Mouse (Mus musculus) heart, embryonic 11.5 days (tissue): ENCODE data around the gene Ttc12. TPM values are rescaled to one million over a fixed set of nuclear protein-coding genes. Genes with fewer than 3 reads are reported as not detected.

Experiments
- ATAC-seq: fragments of 200-750 bp; cut with Nextera tagmentation; replicated peaks from 2 replicates; pipeline ENCODE4 v1.8.0; 2017; ENCODE audit warnings: moderate library complexity; ENCODE audit not compliant: insufficient number of reproducible peaks, low FRiP score, low TSS enrichment
- H3K27ac ChIP-seq: fragments of 300-500 bp; sonication (generic); 2 replicates; pipeline ENCODE4 v1.5.1; 2014; ENCODE audit warnings: mild to moderate bottlenecking, low read depth, low read length
- H3K27me3 ChIP-seq: fragments of 300-500 bp; sonication (generic); 2 replicates; pipeline ENCODE4 v1.6.1; 2014; ENCODE audit warnings: mild to moderate bottlenecking, low read length, mixed read lengths; ENCODE audit not compliant: control insufficient read depth, insufficient read depth
- H3K36me3 ChIP-seq: fragments of 300-500 bp; sonication (generic); 2 replicates; pipeline ENCODE4 v1.6.1; 2014; ENCODE audit warnings: mild to moderate bottlenecking, low read length, moderate library complexity, mixed read lengths; ENCODE audit not compliant: control insufficient read depth, insufficient read depth
- H3K4me1 ChIP-seq: fragments of 300-500 bp; sonication (generic); 2 replicates; pipeline ENCODE4 v1.6.1; 2014; ENCODE audit warnings: low read length; ENCODE audit not compliant: control insufficient read depth, insufficient read depth
- H3K4me2 ChIP-seq: fragments of 300-500 bp; sonication (generic); 2 replicates; pipeline ENCODE4 v1.6.1; 2014; ENCODE audit warnings: mild to moderate bottlenecking, moderate library complexity
- H3K4me3 ChIP-seq: fragments of 300-500 bp; sonication (generic); 2 replicates; pipeline ENCODE4 v1.5.1; 2014; ENCODE audit warnings: low read depth, low read length
- H3K9ac ChIP-seq: fragments of 300-500 bp; sonication (generic); 2 replicates; pipeline ENCODE4 v1.6.1; 2014; ENCODE audit warnings: mild to moderate bottlenecking, low read depth, low read length, moderate library complexity
- H3K9me3 ChIP-seq: fragments of 300-500 bp; sonication (generic); replicated peaks from 2 replicates; pipeline ENCODE4 v1.6.1; 2016; ENCODE audit warnings: low read length; ENCODE audit not compliant: control insufficient read depth
- WGBS: fragments of 180-500 bp; shearing (Covaris S2); extraction: QIAGEN DNeasy Blood & Tissue Kit; methylation state at CpG from one replicate; pipeline ENCODE4 v1.1.7; 2014; ENCODE audit not compliant: insufficient replicate concordance; 5-methylcytosine and 5-hydroxymethylcytosine counted together
- polyA plus RNA-seq: library from polyadenylated mRNA; unstranded; fragments of >200 nt; fragmentation: Nextera tagmentation; extraction: Ambion mirVana; gene quantifications from 2 replicates; pipeline ENCODE4 v1.2.1, GENCODE M21; 2014

Ttc12 gene
- polyA plus RNA-seq = 1.5 and 1.9 TPM in 2 replicates

GRCm38 (mm10) chr9:49485892-49486311 lies at the start of gene Ttc12:
Gene Ttc12 (minus strand): TSS chr9:49486225.
- Histone ChIP-seq H3K9ac (peak within 1 kb of the TSS; percentile 25), H3K4me3 (peak within 1 kb of the TSS; percentile 67), H3K9me3 (no peaks in the 10 kb centered on the region), H3K27me3 (peaks cover 5% of the 10 kb centered on the region; the same call in 1 of the 2 replicates), H3K4me1 (no peaks in the 10 kb centered on the region), H3K36me3 (no peaks in the 10 kb centered on the region), H3K27ac (no peak within 1 kb of the TSS), H3K4me2 (peak within 1 kb of the TSS; percentile 85)
- under 1% methylated on average over 18 of the region's 18 CpGs for WGBS
- ATAC-seq = peak; percentile 87

- ATAC-seq = no peak
- peaks cover 7% of the 10 kb centered on the region for H3K4me1 ChIP-seq
- H3K4me3 ChIP-seq = no peak overlapping the region
- H3K36me3 ChIP-seq = no peaks in the 10 kb centered on the region
- no peaks in the 10 kb centered on the region for H3K9me3 ChIP-seq
- H3K4me2 ChIP-seq = no peak overlapping the region
- H3K27ac ChIP-seq = no peak overlapping the region
- no peak overlapping the region for H3K9ac ChIP-seq
- no peaks in the 10 kb centered on the region for H3K27me3 ChIP-seq
- 53% methylated on average over 4 of the region's 4 CpGs for WGBS
These were observed 48.9 kb upstream of the Ttc12 start for GRCm38 (mm10) chr9:49534958-49535357.

GRCm38 (mm10) chr9:49533912-49534491 lies 48.0 kb upstream of the Ttc12 start:
- H3K27me3 ChIP-seq = no peaks in the 10 kb centered on the region
- ATAC-seq = no peak
- H3K9me3 ChIP-seq = no peaks in the 10 kb centered on the region
- no peaks in the 10 kb centered on the region for H3K36me3 ChIP-seq
- 43% methylated on average over 8 of the region's 8 CpGs for WGBS
- H3K4me1 ChIP-seq = peaks cover 7% of the 10 kb centered on the region
- no peak overlapping the region for H3K4me3 ChIP-seq
- no peak overlapping the region for H3K4me2 ChIP-seq
- H3K27ac ChIP-seq = no peak overlapping the region
- H3K9ac ChIP-seq = no peak overlapping the region

- H3K4me3 ChIP-seq = no peak overlapping the region
- peaks cover 7% of the 10 kb centered on the region for H3K4me1 ChIP-seq
- no peak overlapping the region for H3K4me2 ChIP-seq
- no peak for ATAC-seq
- WGBS = 48% methylated on average over 7 of the region's 7 CpGs
- no peaks in the 10 kb centered on the region for H3K9me3 ChIP-seq
- no peak overlapping the region for H3K9ac ChIP-seq
- H3K27ac ChIP-seq = no peak overlapping the region
- no peaks in the 10 kb centered on the region for H3K36me3 ChIP-seq
- no peaks in the 10 kb centered on the region for H3K27me3 ChIP-seq
These were observed 47.4 kb upstream of the Ttc12 start for GRCm38 (mm10) chr9:49533455-49533854.

- WGBS = 83% methylated on average over 6 of the region's 6 CpGs
- Histone ChIP-seq H3K27me3 (no peaks in the 10 kb centered on the region), H3K9ac (no peak overlapping the region), H3K4me2 (no peak overlapping the region), H3K4me1 (peaks cover 7% of the 10 kb centered on the region), H3K9me3 (no peaks in the 10 kb centered on the region), H3K4me3 (no peak overlapping the region), H3K36me3 (no peaks in the 10 kb centered on the region), H3K27ac (no peak overlapping the region)
- no peak for ATAC-seq
These were observed 45.8 kb upstream of the Ttc12 start for GRCm38 (mm10) chr9:49531833-49532232.

GRCm38 (mm10) chr9:49531257-49531656 lies 45.2 kb upstream of the Ttc12 start:
- Histone ChIP-seq H3K4me3 (no peak overlapping the region), H3K36me3 (no peaks in the 10 kb centered on the region), H3K27ac (no peak overlapping the region), H3K4me2 (no peak overlapping the region), H3K27me3 (no peaks in the 10 kb centered on the region), H3K9ac (no peak overlapping the region), H3K9me3 (no peaks in the 10 kb centered on the region), H3K4me1 (peaks cover 7% of the 10 kb centered on the region)
- no peak for ATAC-seq
- WGBS = 50% methylated on average over 7 of the region's 7 CpGs

GRCm38 (mm10) chr9:49530739-49531138 lies 44.7 kb upstream of the Ttc12 start:
- H3K9me3 ChIP-seq = no peaks in the 10 kb centered on the region
- no peak overlapping the region for H3K4me2 ChIP-seq
- no peak for ATAC-seq
- no peak overlapping the region for H3K9ac ChIP-seq
- WGBS = 56% methylated on average over 4 of the region's 4 CpGs
- no peak overlapping the region for H3K4me3 ChIP-seq
- no peaks in the 10 kb centered on the region for H3K36me3 ChIP-seq
- H3K27me3 ChIP-seq = no peaks in the 10 kb centered on the region
- H3K27ac ChIP-seq = no peak overlapping the region
- H3K4me1 ChIP-seq = peaks cover 7% of the 10 kb centered on the region

- no peak overlapping the region for H3K27ac ChIP-seq
- no peak for ATAC-seq
These were observed 43.4 kb upstream of the Ttc12 start for GRCm38 (mm10) chr9:49529366-49529959.

GRCm38 (mm10) chr9:49528943-49529342 lies 42.9 kb upstream of the Ttc12 start:
- H3K9me3 ChIP-seq = no peaks in the 10 kb centered on the region
- no peak overlapping the region for H3K4me3 ChIP-seq
- H3K4me2 ChIP-seq = no peak overlapping the region
- no peaks in the 10 kb centered on the region for H3K27me3 ChIP-seq
- H3K36me3 ChIP-seq = no peaks in the 10 kb centered on the region
- H3K4me1 ChIP-seq = no peaks in the 10 kb centered on the region
- WGBS = 53% methylated on average over 10 of the region's 10 CpGs
- no peak overlapping the region for H3K27ac ChIP-seq
- H3K9ac ChIP-seq = no peak overlapping the region
- ATAC-seq = no peak

More at GRCm38 (mm10) chr9:49529366-49529959, 43.4 kb upstream of the Ttc12 start:
- no peaks in the 10 kb centered on the region for H3K36me3 ChIP-seq
- no peak overlapping the region for H3K9ac ChIP-seq
- H3K27me3 ChIP-seq = no peaks in the 10 kb centered on the region
- H3K4me1 ChIP-seq = peaks cover 5% of the 10 kb centered on the region; the same call in 1 of the 2 replicates
- H3K4me2 ChIP-seq = no peak overlapping the region
- H3K9me3 ChIP-seq = no peaks in the 10 kb centered on the region
- H3K4me3 ChIP-seq = no peak overlapping the region
- 81% methylated on average over 8 of the region's 8 CpGs for WGBS
